Mouse (Mus musculus) kidney, embryonic 15.5 days (tissue): ENCODE measurements around the gene Nrap. TPM values are rescaled to one million over a fixed set of nuclear protein-coding genes. Genes with fewer than 3 reads are reported as not detected.

Experiments
- ATAC-seq: fragments of 200-750 bp; cut with Nextera tagmentation; replicated peaks from 2 replicates; pipeline ENCODE4 v1.8.0; 2017; ENCODE audit warnings: moderate TSS enrichment; ENCODE audit not compliant: low FRiP score
- H3K27ac ChIP-seq: fragments of 300-500 bp; sonication (generic); 2 replicates; pipeline ENCODE4 v1.5.1; 2015; ENCODE audit warnings: mild to moderate bottlenecking, inconsistent platforms
- H3K27me3 ChIP-seq: fragments of 300-500 bp; sonication (generic); 2 replicates; pipeline ENCODE4 v1.6.1; 2015; ENCODE audit warnings: inconsistent platforms
- H3K36me3 ChIP-seq: fragments of 300-500 bp; sonication (generic); 2 replicates; pipeline ENCODE4 v1.6.1; 2015; ENCODE audit warnings: inconsistent platforms
- H3K4me1 ChIP-seq: fragments of 300-500 bp; sonication (generic); 2 replicates; pipeline ENCODE4 v1.6.1; 2015; ENCODE audit warnings: inconsistent platforms
- H3K4me2 ChIP-seq: fragments of 300-500 bp; sonication (generic); 2 replicates; pipeline ENCODE4 v1.6.1; 2015; ENCODE audit warnings: moderate library complexity, mild to moderate bottlenecking, inconsistent platforms
- H3K4me3 ChIP-seq: fragments of 300-500 bp; sonication (generic); replicated peaks from 2 replicates; pipeline ENCODE4 v1.5.1; 2015; ENCODE audit warnings: mild to moderate bottlenecking, inconsistent platforms
- H3K9ac ChIP-seq: fragments of 300-500 bp; sonication (generic); 2 replicates; pipeline ENCODE4 v1.6.1; 2015; ENCODE audit warnings: mild to moderate bottlenecking, inconsistent platforms
- H3K9me3 ChIP-seq: fragments of 300-500 bp; sonication (generic); replicated peaks from 2 replicates; pipeline ENCODE4 v1.6.1; 2016; ENCODE audit warnings: inconsistent platforms
- WGBS: fragments of 180-500 bp; shearing (Covaris S2); methylation state at CpG from one replicate; pipeline ENCODE4 v1.1.7; 2015; ENCODE audit warnings: mixed read lengths; 5-methylcytosine and 5-hydroxymethylcytosine counted together
- polyA plus RNA-seq: library from polyadenylated mRNA; unstranded; fragments of >200 nt; fragmentation: Nextera tagmentation; extraction: Ambion mirVana; gene quantifications from 2 replicates; pipeline ENCODE4 v1.2.1, GENCODE M21; 2015

Gene Nrap
- polyA plus RNA-seq = 0.36 and 0.55 TPM in 2 replicates

DNA sequence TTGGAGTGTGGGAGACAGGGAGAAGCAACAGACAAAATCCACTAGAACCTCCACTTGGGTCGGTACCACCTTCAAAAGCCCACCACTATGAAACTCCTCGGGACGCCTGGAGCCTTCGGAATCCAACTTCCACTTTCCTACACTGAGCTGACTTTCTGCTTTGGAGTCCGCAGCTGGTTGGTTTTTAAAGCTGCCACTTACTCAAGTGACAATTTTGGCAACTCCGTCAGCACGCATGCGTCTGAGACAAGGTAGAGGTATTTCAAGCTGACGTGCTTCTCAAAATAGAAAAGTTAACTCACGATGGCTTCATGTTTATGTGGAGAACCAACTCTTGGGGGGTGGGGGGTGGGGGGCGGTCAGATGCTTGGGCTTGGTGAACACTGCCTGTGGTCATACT is at the start of gene Nrap:
Gene Nrap, minus strand, starts transcription at position 159 of the 400 bp plus-strand sequence.
- no peak for ATAC-seq
- no peaks in the 10 kb centered on the region for H3K36me3 ChIP-seq
- H3K27me3 ChIP-seq = peaks cover 3% of the 10 kb centered on the region; the same call in 1 of the 2 replicates
- H3K9ac ChIP-seq = no peak within 1 kb of the TSS
- no peak within 1 kb of the TSS for H3K4me2 ChIP-seq
- no peaks in the 10 kb centered on the region for H3K4me1 ChIP-seq
- WGBS = 80% methylated on average over 11 of the region's 11 CpGs
- no peak within 1 kb of the TSS for H3K27ac ChIP-seq
- H3K4me3 ChIP-seq = no peak within 1 kb of the TSS
- H3K9me3 ChIP-seq = no peaks in the 10 kb centered on the region

GRCm38 (mm10) chr19:56439072-56439434 is 49.2 kb upstream of the Nrap start:
- Histone ChIP-seq H3K4me1 (0 out of 2 replicates have a peak, but pooled peaks cover 2% of the 10 kb centered on the region), H3K27me3 (no peaks in the 10 kb centered on the region), H3K4me2 (no peak overlapping the region), H3K4me3 (no peak overlapping the region), H3K9ac (no peak overlapping the region), H3K9me3 (no peaks in the 10 kb centered on the region), H3K27ac (peak overlapping the region; percentile 42), H3K36me3 (peaks cover 39% of the 10 kb centered on the region)
- 0 out of 2 replicates have a peak, but pooled peaks have one; percentile 29 for ATAC-seq
- 68% methylated on average over 6 of the region's 6 CpGs for WGBS

DNA sequence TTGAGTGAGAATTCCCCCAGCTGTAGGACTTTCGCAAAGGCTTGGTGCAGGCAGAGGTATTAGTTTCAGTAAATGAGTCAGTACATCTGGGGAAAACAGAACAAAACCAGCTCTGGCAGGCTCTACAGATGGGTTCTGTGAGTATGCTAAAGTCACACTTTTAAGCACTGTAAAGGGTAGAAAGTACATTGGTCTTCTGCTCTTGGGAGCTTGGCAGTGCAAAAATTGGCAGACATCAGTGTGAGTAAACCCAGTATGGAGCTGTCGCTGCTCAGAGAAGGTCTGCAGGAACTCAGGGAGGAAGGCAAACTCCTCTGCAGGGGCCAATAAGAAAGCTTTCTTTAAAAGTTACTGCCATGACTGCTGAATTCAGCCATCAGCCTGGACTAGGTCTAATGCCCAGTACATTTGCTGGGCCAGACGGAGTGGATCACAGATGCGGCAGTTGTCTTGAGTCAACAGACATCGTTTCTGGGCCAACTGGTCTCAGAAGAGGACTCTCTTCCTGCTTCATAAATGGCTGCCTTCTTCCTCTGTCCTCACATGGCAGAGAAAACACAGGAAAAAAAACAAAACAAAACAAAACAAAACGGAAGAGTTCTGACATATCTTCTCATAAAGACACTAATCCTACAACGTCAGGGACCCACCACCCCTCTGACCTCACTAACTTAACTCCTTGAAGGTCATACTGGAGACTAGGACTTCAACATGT is 48.7 kb upstream of the Nrap start:
- H3K9me3 ChIP-seq = no peaks in the 10 kb centered on the region
- H3K36me3 ChIP-seq = peaks cover 45% of the 10 kb centered on the region
- no peak for ATAC-seq
- no peak overlapping the region for H3K4me2 ChIP-seq
- H3K4me3 ChIP-seq = no peak overlapping the region
- H3K4me1 ChIP-seq = 0 out of 2 replicates have a peak, but pooled peaks cover 2% of the 10 kb centered on the region
- H3K27ac ChIP-seq = peak overlapping the region; percentile 42
- no peak overlapping the region for H3K9ac ChIP-seq
- WGBS = 59% methylated on average over 7 of the region's 7 CpGs
- no peaks in the 10 kb centered on the region for H3K27me3 ChIP-seq

GRCm38 (mm10) chr19:56436380-56436779 is 46.5 kb upstream of the Nrap start:
- Histone ChIP-seq H3K27ac (no peak overlapping the region), H3K9ac (no peak overlapping the region), H3K9me3 (no peaks in the 10 kb centered on the region), H3K4me1 (peaks cover 13% of the 10 kb centered on the region), H3K4me3 (no peak overlapping the region), H3K4me2 (no peak overlapping the region), H3K27me3 (no peaks in the 10 kb centered on the region), H3K36me3 (peaks cover 42% of the 10 kb centered on the region)
- 85% methylated on average over 13 of the region's 13 CpGs for WGBS
- no peak for ATAC-seq

DNA sequence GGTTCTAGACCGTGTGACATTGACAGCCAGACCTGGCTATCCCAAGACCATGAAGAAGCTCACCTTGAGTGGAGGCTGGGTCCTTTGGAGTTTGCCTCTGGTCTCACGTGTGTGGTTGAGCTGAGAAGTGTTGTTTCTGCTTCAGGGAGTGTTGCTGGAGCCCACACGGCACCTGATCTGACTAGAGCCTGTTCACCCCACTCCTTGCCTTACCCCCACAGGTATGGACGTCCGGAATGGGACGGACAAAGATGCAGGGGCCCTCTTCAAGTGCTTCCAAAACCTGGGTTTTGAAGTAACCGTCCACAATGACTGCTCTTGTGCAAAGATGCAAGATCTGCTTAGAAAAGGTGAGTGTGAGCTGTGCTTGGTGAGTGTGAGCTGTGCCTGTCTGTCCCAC is 43.7 kb upstream of the Nrap start:
- WGBS = 87% methylated on average over 7 of the region's 7 CpGs
- H3K4me2 ChIP-seq = no peak overlapping the region
- H3K36me3 ChIP-seq = peaks cover 33% of the 10 kb centered on the region
- no peaks in the 10 kb centered on the region for H3K27me3 ChIP-seq
- H3K9me3 ChIP-seq = no peaks in the 10 kb centered on the region
- no peak overlapping the region for H3K9ac ChIP-seq
- H3K27ac ChIP-seq = no peak overlapping the region
- H3K4me1 ChIP-seq = peaks cover 13% of the 10 kb centered on the region
- ATAC-seq = no peak
- no peak overlapping the region for H3K4me3 ChIP-seq

GRCm38 (mm10) chr19:56432706-56433105 is 42.9 kb upstream of the Nrap start:
- no peaks in the 10 kb centered on the region for H3K27me3 ChIP-seq
- H3K4me3 ChIP-seq = no peak overlapping the region
- no peak for ATAC-seq
- H3K9me3 ChIP-seq = no peaks in the 10 kb centered on the region
- H3K4me1 ChIP-seq = peaks cover 13% of the 10 kb centered on the region
- H3K4me2 ChIP-seq = no peak overlapping the region
- WGBS = 44% methylated on average over 10 of the region's 10 CpGs
- H3K36me3 ChIP-seq = peaks cover 33% of the 10 kb centered on the region
- no peak overlapping the region for H3K9ac ChIP-seq
- H3K27ac ChIP-seq = no peak overlapping the region

DNA sequence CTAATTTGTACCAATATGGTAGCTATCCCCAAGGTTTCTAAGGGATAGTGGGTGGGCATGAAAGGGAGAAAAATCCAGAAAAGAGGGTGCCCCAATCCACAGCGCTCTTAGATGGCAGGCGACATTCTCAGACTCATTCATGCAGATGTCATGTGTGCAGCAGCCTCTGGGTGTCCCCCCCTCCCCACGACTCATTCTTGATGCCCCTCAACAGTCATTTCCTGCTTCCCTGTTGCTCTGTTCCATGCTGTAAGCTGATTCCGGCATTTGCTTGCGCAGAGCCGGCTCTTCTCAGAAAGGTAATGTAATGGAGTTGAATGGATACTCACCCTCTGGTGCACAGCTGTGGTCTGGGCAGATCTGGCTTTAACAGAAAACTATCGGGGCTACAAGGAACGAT is 40.5 kb upstream of the Nrap start:
- Histone ChIP-seq H3K4me3 (no peak overlapping the region), H3K27ac (no peak overlapping the region), H3K4me1 (peaks cover 10% of the 10 kb centered on the region), H3K9ac (no peak overlapping the region), H3K27me3 (no peaks in the 10 kb centered on the region), H3K36me3 (peaks cover 18% of the 10 kb centered on the region), H3K9me3 (no peaks in the 10 kb centered on the region), H3K4me2 (no peak overlapping the region)
- 55% methylated on average over 8 of the region's 8 CpGs for WGBS
- ATAC-seq = no peak

DNA sequence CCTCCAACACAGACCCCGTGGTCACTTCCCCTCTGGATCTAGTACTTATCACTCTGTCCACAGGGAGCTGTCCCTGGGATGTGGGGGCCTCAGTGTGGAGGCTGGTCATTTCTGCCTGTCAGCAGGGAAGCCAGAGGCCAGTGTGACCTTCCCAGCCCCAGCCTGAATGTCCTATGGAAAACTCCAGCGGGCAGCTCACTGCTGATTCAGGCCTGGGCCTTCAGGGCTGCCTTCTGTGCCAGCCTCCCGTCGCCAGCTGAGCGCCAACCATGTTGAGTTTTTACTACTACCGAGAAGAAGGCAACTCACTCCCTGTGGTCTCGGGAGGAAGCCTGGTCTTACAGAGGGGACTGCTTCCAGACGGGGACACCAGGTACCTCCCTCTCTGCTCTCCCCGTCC is 35.7 kb upstream of the Nrap start:
- H3K27ac ChIP-seq = no peak overlapping the region
- 77% methylated on average over 9 of the region's 9 CpGs for WGBS
- peaks cover 21% of the 10 kb centered on the region for H3K4me1 ChIP-seq
- H3K4me2 ChIP-seq = no peak overlapping the region
- H3K9me3 ChIP-seq = no peaks in the 10 kb centered on the region
- H3K36me3 ChIP-seq = peaks cover 2% of the 10 kb centered on the region; the same call in 1 of the 2 replicates
- no peak overlapping the region for H3K9ac ChIP-seq
- H3K27me3 ChIP-seq = no peaks in the 10 kb centered on the region
- H3K4me3 ChIP-seq = no peak overlapping the region
- ATAC-seq = no peak

GRCm38 (mm10) chr19:56424606-56425395 is 35.0 kb upstream of the Nrap start:
- Histone ChIP-seq H3K27me3 (no peaks in the 10 kb centered on the region), H3K27ac (no peak overlapping the region), H3K4me3 (no peak overlapping the region), H3K9me3 (no peaks in the 10 kb centered on the region), H3K4me2 (no peak overlapping the region), H3K36me3 (peaks cover 2% of the 10 kb centered on the region; the same call in 1 of the 2 replicates), H3K9ac (no peak overlapping the region), H3K4me1 (peaks cover 21% of the 10 kb centered on the region)
- ATAC-seq = no peak
- WGBS = 79% methylated on average over 17 of the region's 17 CpGs

GRCm38 (mm10) chr19:56423370-56423769 is 33.5 kb upstream of the Nrap start:
- Histone ChIP-seq H3K36me3 (peaks cover 2% of the 10 kb centered on the region; the same call in 1 of the 2 replicates), H3K9me3 (no peaks in the 10 kb centered on the region), H3K4me2 (peak overlapping the region; percentile 20; the same call in 1 of the 2 replicates), H3K4me3 (no peak overlapping the region), H3K27ac (peak overlapping the region; percentile 18), H3K9ac (no peak overlapping the region), H3K27me3 (no peaks in the 10 kb centered on the region), H3K4me1 (peaks cover 21% of the 10 kb centered on the region)
- 46% methylated on average over 12 of the region's 12 CpGs for WGBS
- peak; percentile 27; the same call in 1 of the 2 replicates for ATAC-seq

- Histone ChIP-seq H3K4me3 (no peak overlapping the region), H3K9me3 (no peaks in the 10 kb centered on the region), H3K9ac (no peak overlapping the region), H3K27ac (peak overlapping the region; percentile 61), H3K27me3 (no peaks in the 10 kb centered on the region), H3K36me3 (peaks cover 2% of the 10 kb centered on the region; the same call in 1 of the 2 replicates), H3K4me1 (peaks cover 21% of the 10 kb centered on the region), H3K4me2 (peak overlapping the region; percentile 20; the same call in 1 of the 2 replicates)
- 18% methylated on average over 14 of the region's 14 CpGs for WGBS
- peak; percentile 64 for ATAC-seq
Observed at GRCm38 (mm10) chr19:56422476-56423338, 32.9 kb upstream of the Nrap start.
